Mouse (Mus musculus) heart, embryonic 14.5 days (tissue): ENCODE measurements around the gene Dis3l2. TPM values are rescaled to one million over a fixed set of nuclear protein-coding genes. Genes with fewer than 3 reads are reported as not detected.
A peak's percentile ranks its signal among the peaks of the same experiment; 100 is the strongest.

ENCODE experiments used
- ATAC-seq: fragments of 200-750 bp; cut with Nextera tagmentation; 2 replicates; pipeline ENCODE4 v1.8.0; 2017; ENCODE audit warnings: low read depth, moderate TSS enrichment; ENCODE audit not compliant: insufficient number of reproducible peaks, insufficient read depth, low FRiP score
- H3K27ac ChIP-seq, 2 experiments: fragments of 200-500 bp in 1 of 2; fragments of 300-500 bp in 1 of 2; sonication (generic) in 1 of 2; replicated peaks in 1 of 2; 2 replicates each; pipeline ENCODE4 v1.5.1; 2012 to 2014; ENCODE audit warnings: low read depth in 2 of 2, low read length in 2 of 2, control low read depth in 1 of 2, mild to moderate bottlenecking in 1 of 2, mixed read lengths in 1 of 2; ENCODE audit not compliant: control insufficient read depth in 1 of 2, insufficient read depth in 1 of 2
- H3K27me3 ChIP-seq: fragments of 300-500 bp; sonication (generic); 2 replicates; pipeline ENCODE4 v1.6.1; 2014; ENCODE audit warnings: mild to moderate bottlenecking, low read length, control low read depth; ENCODE audit not compliant: control insufficient read depth, insufficient read depth
- H3K36me3 ChIP-seq: fragments of 300-500 bp; sonication (generic); 2 replicates; pipeline ENCODE4 v1.6.1; 2014; ENCODE audit warnings: mild to moderate bottlenecking, control low read depth, low read length, mixed read lengths; ENCODE audit not compliant: control insufficient read depth, insufficient read depth
- H3K4me1 ChIP-seq, 2 experiments: fragments of 200-500 bp in 1 of 2; fragments of 300-500 bp in 1 of 2; sonication (generic) in 1 of 2; 2 replicates each; pipeline ENCODE4 v1.6.1; 2012 to 2014; ENCODE audit warnings: low read length in 2 of 2, control low read depth in 1 of 2, mixed read lengths in 1 of 2; ENCODE audit not compliant: control insufficient read depth in 2 of 2, insufficient read depth in 2 of 2
- H3K4me2 ChIP-seq: fragments of 300-500 bp; sonication (generic); 2 replicates; pipeline ENCODE4 v1.6.1; 2014; ENCODE audit warnings: mild to moderate bottlenecking, low read length
- H3K4me3 ChIP-seq, 2 experiments: fragments of 200-500 bp in 1 of 2; fragments of 300-500 bp in 1 of 2; sonication (generic) in 1 of 2; 2 replicates each; pipeline ENCODE4 v1.5.1; 2012 to 2014; ENCODE audit warnings: low read length in 2 of 2, mild to moderate bottlenecking in 2 of 2, control low read depth in 1 of 2, low read depth in 1 of 2, moderate library complexity in 1 of 2; ENCODE audit not compliant: control insufficient read depth in 1 of 2, insufficient read depth in 1 of 2
- H3K9ac ChIP-seq: fragments of 300-500 bp; sonication (generic); 2 replicates; pipeline ENCODE4 v1.6.1; 2014; ENCODE audit warnings: mild to moderate bottlenecking, low read length
- H3K9me3 ChIP-seq: fragments of 300-500 bp; sonication (generic); 2 replicates; pipeline ENCODE4 v1.6.1; 2016; ENCODE audit warnings: low read length, control low read depth; ENCODE audit not compliant: control insufficient read depth
- WGBS: fragments of 180-500 bp; shearing (Covaris S2); extraction: QIAGEN DNeasy Blood & Tissue Kit; methylation state at CpG from one replicate; pipeline ENCODE4 v1.1.7; 2014; 5-methylcytosine and 5-hydroxymethylcytosine counted together
- polyA plus RNA-seq: library from polyadenylated mRNA; unstranded; fragments of >200 nt; fragmentation: Nextera tagmentation; extraction: Ambion mirVana; gene quantifications from 2 replicates; pipeline ENCODE4 v1.2.1, GENCODE M21; 2014

The Dis3l2 gene
- polyA plus RNA-seq, 1 experiment from 2014 or later = 16.3 TPM

DNA sequence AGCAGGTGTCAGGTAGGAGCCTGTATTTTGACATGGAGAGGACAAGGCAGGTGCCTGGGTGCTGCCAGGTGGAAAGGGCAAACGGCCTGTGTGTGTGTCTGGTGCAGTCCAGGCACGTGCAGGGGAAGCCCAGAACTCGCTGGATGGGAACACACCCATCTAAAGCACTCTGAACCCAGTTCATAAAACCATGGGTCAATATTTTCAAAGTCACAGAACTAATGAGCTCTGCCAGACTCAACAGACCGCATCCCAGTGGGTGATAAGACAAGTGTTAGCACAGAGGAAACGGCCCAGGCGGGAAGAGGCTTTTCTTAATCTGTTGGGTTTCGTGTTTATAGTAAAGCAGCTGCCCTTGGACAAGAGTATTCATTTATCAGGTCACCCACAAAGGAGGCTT, 328.9 kb downstream of the Dis3l2 start:
- WGBS = 43% methylated on average over 7 of the region's 7 CpGs
- no peak overlapping the region for H3K4me3 ChIP-seq
- no peaks in the 10 kb centered on the region for H3K9me3 ChIP-seq
- no peaks in the 10 kb centered on the region for H3K27me3 ChIP-seq
- H3K27ac ChIP-seq = no peak overlapping the region
- no peak overlapping the region for H3K4me2 ChIP-seq
- H3K4me1 ChIP-seq = peaks cover 19 to 41% of the 10 kb centered on the region in 2 experiments
- H3K9ac ChIP-seq = 0 out of 2 replicates have a peak overlapping the region, but pooled peaks have one; percentile 3
- no peaks in the 10 kb centered on the region for H3K36me3 ChIP-seq
- no peak for ATAC-seq

DNA sequence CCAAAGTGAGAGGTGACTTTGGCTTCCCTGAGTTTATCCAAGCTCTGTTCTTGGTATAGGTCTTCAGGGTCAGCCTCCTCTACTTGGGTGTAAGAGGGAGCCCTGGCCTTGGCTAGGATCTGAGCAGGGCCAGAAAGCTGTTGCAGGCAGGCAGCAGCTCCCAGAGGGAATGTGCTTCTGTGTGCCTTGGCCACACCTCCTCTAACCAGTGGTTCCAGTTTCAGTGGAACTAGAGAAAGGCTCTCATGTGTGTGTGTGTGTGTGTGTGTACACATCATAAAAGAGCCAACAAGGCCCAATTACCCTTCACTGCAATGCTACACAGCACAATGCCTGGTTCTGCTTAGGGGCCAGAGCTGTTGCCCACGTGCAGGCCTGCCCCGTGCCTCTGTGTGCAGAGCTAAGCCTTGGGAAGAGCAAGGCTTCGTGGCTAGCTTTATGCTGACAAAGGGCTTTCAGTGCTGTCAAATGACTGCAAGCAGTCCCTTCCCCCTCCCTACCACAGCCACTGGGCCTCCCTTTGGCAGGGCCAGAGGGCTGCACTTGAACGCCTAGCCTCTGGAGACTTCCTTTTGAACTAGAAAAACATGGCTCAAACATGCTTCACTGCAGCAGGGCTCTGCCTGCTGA, 332.0 kb downstream of the Dis3l2 start:
- Histone ChIP-seq H3K9ac (peak overlapping the region; percentile 5; the same call in 1 of the 2 replicates), H3K27me3 (no peaks in the 10 kb centered on the region), H3K27ac (peak overlapping the region; percentile 48 to 65), H3K4me2 (no peak overlapping the region), H3K36me3 (no peaks in the 10 kb centered on the region), H3K9me3 (no peaks in the 10 kb centered on the region), H3K4me1 (peaks cover 20 to 34% of the 10 kb centered on the region in 2 experiments), H3K4me3 (no peak overlapping the region)
- peak; percentile 40 for ATAC-seq
- WGBS = 22% methylated on average over 4 of the region's 4 CpGs

DNA sequence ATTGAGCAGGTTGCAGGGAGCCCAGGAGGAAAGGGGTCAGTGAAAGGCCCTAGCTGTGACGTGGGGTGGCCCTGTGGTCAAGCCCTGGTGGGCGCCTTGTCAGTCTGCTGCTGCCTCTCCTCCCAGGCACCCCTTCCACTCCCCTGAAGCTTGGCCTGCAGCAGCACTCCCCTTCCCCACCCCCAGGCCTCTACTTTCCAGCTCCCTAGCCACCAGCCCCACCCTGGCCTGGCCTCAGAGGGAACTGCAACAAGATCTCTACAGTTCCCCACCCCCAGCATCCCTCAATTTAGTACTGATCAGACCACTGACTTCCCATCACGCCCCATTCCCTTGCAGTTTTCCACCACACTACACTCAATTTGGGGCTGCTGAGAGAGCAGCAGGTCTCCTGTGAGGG, 332.7 kb downstream of the Dis3l2 start:
- H3K9me3 ChIP-seq = no peaks in the 10 kb centered on the region
- no peak overlapping the region for H3K4me3 ChIP-seq
- no peak overlapping the region for H3K4me2 ChIP-seq
- ATAC-seq = no peak
- peak overlapping the region in 1 of 2 experiments; percentile 65; a peak in 2 of 4 replicates for H3K27ac ChIP-seq
- H3K9ac ChIP-seq = peak overlapping the region; percentile 5; the same call in 1 of the 2 replicates
- WGBS = 75% methylated on average over 3 of the region's 3 CpGs
- H3K4me1 ChIP-seq = peaks cover 21 to 35% of the 10 kb centered on the region in 2 experiments
- no peaks in the 10 kb centered on the region for H3K27me3 ChIP-seq
- no peaks in the 10 kb centered on the region for H3K36me3 ChIP-seq

DNA sequence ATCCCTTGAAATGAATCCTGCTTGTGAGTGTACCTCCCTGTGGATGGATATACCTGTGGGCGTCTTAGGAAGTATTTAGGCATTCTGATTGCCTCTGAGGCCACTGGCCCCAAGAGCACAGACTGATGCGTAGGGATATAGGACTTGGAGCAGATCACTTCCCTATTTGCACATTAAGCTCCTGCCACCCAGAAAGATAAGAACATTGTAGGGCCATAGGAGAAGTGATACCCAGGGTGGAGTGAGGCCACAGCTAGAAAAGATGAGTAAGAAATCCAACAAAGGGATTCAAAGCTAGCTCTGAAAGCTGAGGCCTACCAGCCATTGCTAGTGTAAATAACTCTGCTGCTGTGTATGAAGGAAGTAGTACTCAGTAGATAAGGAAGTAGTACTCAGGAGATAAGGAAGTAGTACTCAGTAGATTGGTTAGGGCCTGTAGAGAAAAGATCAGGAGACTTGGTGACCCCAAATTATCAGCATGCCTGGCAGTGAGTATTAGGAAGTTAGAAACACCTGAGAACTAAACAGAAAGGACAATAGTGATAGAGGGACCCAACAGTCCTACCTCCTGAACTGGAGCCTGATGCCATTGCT, 335.0 kb downstream of the Dis3l2 start:
- WGBS = 81% methylated on average over 2 of the region's 2 CpGs
- Histone ChIP-seq H3K4me1 (peaks cover 19 to 29% of the 10 kb centered on the region in 2 experiments), H3K9ac (no peak overlapping the region), H3K4me3 (no peak overlapping the region), H3K4me2 (no peak overlapping the region), H3K27me3 (no peaks in the 10 kb centered on the region), H3K36me3 (no peaks in the 10 kb centered on the region), H3K9me3 (no peaks in the 10 kb centered on the region), H3K27ac (no peak overlapping the region)
- no peak for ATAC-seq

DNA sequence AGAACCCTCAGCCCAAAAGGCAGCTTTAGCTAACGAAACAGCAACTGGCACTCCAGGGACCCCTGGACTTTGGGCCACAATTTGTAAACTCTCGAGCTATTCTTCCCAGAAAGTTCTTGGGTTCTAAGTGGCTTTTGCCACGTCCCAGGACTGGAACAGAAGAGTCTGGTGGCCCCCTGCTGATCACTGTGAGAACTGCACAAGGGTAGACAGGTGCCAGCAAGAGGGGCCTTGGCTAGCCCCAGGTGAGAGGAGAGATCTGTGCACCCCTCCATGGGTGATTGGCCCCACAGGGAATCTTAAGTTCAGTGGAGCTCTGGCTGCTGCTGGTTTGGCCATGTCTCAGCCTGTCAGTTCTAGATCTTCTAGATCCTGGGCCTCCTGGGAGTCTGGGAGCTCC, 337.5 kb downstream of the Dis3l2 start:
- peaks cover 11 to 15% of the 10 kb centered on the region in 2 experiments for H3K4me1 ChIP-seq
- no peak overlapping the region for H3K27ac ChIP-seq
- no peak overlapping the region for H3K4me2 ChIP-seq
- no peak overlapping the region for H3K4me3 ChIP-seq
- H3K9ac ChIP-seq = no peak overlapping the region
- 17% methylated on average over 3 of the region's 3 CpGs for WGBS
- H3K9me3 ChIP-seq = no peaks in the 10 kb centered on the region
- peaks cover 14% of the 10 kb centered on the region; the same call in 1 of the 2 replicates for H3K36me3 ChIP-seq
- H3K27me3 ChIP-seq = no peaks in the 10 kb centered on the region
- ATAC-seq = no peak

DNA sequence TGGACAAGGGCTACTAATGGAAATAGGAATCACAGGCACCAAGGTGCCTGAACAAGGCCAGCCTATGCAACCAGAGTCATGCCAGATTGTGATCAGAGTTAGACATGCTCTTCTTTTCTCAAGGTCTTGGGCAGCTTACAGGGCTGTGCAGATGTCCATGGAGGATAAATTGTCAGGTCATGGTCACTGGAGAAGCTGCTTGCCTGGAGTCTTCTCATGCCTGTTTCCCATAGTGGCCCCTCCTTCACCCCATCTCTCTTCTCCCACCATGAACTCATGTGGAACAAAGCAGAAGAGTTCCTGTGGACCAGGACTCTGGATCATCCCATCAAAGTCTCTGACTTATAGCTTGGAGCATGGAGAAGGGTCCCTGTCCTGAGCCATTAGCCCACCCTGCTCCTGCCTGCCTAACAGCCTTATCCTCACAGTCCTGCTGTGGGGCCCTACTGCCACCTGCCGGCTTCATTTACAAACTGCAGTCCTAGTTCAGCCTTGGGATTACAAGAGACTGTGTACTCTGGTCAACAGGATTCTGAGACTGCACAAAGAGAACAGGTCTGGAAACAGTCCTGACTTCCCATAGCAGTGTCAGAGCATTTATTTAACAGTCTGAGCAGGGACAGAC, 338.3 kb downstream of the Dis3l2 start:
- H3K4me3 ChIP-seq = no peak overlapping the region
- H3K4me1 ChIP-seq = peaks cover 7 to 11% of the 10 kb centered on the region in 2 experiments
- H3K9me3 ChIP-seq = no peaks in the 10 kb centered on the region
- H3K4me2 ChIP-seq = no peak overlapping the region
- WGBS = 0% methylated on average over 1 of the region's 1 CpGs
- no peaks in the 10 kb centered on the region for H3K27me3 ChIP-seq
- H3K27ac ChIP-seq = no peak overlapping the region
- peaks cover 15% of the 10 kb centered on the region; the same call in 1 of the 2 replicates for H3K36me3 ChIP-seq
- no peak overlapping the region for H3K9ac ChIP-seq
- peak; percentile 42; the same call in 1 of the 2 replicates for ATAC-seq

DNA sequence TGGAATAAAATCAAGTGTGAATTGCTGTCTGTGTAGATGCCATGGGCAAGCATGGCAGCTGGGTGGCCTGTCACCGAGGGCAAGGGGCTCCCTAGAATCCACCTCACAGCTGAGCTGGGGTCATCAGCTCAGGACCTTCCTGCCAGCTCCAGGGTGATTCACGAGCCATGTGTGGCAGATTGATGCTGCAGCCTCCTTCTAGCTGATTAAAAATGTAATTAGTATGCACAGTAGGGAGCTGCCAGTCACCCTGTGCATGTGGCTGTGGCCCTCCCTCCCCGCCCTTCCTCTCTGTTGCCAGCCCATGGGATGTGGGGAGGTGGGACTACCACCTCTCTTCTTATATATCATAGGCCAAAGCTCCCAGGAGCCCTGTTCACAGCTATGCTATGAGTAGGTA, 346.5 kb downstream of the Dis3l2 start:
- Histone ChIP-seq H3K27me3 (no peaks in the 10 kb centered on the region), H3K4me2 (no peak overlapping the region), H3K4me3 (no peak overlapping the region), H3K9ac (no peak overlapping the region), H3K36me3 (peaks cover 27% of the 10 kb centered on the region), H3K27ac (no peak overlapping the region), H3K9me3 (no peaks in the 10 kb centered on the region), H3K4me1 (no peaks in the 10 kb centered on the region; a peak in 1 of 4 replicates)
- ATAC-seq = no peak
- 86% methylated on average over 3 of the region's 3 CpGs for WGBS
